Mouse (Mus musculus) CD8-positive naive resting alpha-beta T cell, adult 2 months (primary cell): ENCODE measurements around the gene Dido1.

ENCODE experiments used
- DNase-seq, 2 experiments: peaks; one replicate each; pipeline ENCODE4 v3.0.0; 2022; ENCODE audit warnings: low read depth in 2 of 2, low spot score in 2 of 2

Dido1 gene

DNA sequence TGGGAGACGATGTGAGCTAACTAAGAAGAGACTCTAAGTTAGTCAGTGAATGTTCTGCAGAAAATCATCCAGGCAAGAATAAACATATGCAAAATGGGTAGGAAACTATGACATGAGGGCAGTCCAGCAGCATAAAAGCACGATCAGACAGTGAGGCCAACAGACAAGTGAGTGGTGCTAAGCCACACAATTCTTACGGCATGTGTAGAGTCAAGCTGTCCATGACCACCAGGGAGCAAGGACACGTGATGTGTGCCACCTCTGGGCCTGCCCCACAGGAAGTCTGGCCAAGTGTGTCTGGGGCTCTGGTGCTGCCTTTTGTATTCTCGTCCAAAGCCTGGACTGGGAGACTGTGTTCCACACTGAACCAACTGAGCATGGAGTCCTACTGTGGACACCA, 20.0 kb downstream of the Dido1 start:
- DNase-seq: no peak

DNA sequence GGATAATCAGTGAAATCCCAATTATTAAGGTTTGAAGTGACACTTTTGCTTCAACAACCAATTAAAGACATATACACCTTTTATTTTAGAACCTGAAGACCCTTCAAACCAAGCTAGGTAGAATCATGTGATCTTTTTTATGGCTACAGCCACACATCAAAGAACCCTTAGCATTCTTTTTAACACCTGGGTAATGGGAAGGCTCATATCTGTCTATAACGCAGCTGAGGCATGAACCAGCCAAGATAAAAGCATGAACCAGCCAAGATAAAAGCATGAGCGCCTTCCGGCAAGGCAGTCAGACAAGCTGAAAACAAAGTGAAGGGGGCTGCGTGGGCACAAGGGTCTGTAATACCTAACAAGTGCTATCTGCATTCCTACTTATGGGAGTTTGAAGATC, 25.8 kb downstream of the Dido1 start:
- no peak for DNase-seq

DNA sequence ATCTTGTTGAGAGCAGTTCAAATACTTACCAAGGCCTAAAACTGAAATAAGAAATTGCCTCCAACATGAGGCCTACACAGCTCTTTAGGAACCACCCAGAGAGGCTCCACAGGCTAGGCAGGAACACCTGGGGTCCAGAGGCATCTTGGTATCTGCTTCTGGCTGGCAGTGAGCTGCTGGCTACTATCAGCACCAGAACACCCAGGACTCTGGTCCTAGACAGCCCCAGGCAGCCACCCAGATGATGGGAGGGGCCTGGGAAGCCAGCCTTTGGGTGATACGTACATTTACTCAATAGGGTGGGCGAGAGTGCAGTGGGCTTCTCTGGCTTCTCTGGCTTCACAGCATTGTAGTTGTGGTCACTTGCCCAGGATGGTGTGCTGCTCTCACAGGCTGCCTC, 26.3 kb downstream of the Dido1 start:
- no peak for DNase-seq

DNA sequence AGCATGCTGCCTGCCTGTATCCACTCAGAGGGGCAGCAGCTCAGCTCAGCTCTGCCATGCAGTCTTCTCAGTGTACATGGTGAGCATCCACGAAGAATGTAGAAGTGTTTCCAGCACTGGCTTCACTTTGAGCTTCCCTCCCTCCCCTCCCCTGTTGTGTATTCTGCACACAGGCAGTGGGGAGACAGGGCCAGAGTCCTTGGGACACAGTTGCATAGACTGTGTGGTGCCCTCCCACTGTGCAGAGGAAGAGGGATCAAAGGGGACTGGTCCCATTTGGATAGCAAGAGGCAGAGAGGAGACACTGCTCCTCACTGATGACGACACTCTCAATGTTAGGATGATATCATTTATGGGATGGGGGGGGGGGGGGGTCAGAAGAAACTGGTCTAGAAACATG, 28.6 kb downstream of the Dido1 start:
- DNase-seq: no peak

DNA sequence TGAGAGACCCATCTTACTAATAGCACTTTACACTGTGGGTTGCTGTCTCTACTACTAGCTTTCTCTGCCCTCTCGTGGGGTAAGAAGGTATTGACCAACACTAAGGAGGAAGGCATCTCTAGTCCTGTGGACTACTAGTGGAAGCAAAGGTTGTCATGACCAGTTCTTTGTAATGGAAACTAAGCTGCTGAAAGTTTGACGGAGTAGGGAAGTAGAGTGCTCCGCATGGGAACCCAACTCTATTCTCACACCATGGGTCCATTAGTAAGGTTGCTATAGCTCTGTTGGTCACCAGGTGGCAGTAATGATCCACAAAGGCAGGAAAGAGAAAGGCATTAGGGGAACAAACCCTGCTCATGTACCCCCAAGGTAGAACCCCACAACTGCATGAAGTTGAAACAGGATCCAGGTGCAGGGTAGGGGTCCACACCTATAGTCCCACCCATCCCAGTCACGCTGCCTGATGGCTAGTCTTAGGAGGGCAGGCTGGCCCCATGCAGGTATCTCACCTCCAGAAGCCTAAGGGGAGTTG, 31.1 kb downstream of the Dido1 start:
- peak; percentile 61 to 80 for DNase-seq

DNA sequence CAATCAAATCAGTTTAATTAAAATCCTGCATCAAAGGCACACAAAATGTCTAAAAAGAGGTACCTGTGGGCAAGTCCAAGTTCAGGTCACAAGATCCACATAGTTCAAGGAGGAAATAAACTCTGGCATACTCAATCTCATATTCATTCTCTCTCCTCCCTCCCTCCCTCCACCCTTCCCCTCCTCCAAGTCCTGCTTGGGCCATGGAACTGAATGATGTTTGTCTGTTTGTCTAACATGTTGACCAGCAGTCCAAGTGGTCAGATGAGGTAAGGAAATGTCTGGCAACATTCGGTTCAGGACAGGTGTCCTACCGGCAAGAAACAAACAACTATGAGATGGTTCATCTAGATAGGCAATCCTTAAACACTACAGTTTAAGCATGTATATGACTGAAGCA, 33.1 kb downstream of the Dido1 start:
- DNase-seq: no peak

DNA sequence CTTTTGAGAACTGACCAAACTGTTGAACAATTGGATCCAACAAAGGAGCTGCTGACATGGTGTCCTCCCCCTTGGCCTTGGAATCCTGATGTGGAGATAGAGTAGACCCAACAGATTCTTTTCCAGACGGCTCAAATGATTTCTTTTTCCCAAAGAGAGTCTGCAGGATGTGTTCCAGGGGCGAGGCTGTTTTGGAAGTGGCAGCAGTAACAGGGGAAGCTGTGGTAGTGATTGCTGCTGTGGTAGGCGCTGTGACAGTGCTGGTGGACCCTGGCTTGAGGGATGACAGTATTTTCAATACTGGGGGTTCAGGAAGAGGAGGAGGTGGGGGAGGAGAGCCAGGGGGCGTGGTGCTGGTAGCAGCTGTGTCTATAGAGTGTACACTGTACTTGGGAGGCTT, 47.8 kb downstream of the Dido1 start:
- DNase-seq: no peak

DNA sequence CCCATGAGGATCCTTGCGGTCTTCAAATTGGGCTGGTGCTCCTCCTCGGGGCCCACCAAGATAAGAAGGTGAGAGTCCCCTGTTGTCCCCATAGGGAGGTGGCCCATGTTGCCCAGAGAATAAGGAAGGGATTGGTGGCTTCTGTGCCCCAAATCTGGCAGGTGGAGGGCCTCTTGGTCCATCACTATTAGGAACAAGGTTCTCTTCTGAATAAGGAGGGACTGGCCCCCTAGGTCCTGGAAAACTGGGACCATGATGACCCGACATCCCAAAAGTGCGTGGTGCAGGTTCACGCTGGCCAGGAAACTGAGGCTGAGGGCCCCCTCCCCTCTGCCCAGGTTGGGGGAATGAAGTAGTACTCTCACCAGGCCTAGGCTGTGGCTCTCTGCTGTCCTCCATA, 49.3 kb downstream of the Dido1 start:
- no peak for DNase-seq

DNA sequence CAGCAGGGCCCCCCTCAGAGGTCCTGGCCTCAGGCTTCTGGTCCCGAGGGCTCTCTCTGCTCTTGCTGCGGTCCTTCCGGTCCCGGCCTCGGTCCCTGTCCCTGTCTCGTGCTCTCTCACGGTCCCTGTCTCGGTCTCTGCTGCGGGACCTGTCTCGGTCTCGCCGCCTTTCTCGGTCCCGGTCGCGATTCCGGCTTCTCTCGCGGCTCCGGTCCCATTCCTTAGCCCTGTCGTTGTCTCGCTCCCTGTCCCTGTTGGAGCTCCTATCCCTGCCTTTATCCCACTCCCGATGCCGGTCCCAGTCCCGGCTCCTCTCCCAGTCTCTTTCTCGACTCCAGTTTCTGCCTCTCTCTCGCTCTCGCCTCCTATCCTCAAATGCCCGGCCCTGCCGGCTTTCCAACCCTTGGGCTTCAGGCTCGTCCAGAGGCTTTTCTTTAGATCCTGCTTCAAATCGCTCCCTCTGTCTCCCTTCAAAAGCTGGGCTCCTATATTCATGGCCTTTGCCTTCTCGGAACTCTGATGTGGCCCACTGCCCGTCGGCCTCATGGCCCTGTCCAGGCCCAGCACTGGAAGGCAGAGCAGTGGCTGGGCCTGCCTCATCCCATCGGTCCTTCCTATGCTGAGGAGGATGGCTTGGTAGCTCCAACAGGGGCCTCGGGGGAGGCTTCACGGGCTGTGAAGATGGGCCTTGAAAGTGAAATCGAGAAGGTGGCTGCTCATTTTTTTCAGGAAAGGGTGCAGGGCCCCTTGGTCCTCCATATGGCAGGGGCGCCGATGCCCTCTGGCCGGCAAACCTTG, 50.2 kb downstream of the Dido1 start:
- DNase-seq: no peak

DNA sequence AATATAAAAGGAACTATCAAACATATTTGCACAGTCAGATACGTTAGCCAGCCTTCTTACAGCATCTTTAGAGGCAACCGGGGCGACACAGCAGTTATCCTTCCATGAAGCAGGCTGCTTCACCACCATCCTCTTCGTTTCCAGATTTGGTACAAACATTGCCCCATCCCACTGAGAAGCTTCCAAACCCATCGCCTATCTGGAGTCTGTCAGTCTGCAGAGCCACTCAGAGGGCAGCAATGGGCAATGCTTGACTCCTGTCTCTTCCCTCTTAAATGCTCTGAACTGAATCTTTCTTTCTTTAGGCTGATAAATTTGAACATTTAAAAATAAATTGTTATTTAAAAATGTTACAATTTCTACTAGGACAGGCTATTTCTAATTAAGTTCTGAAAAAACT, 51.4 kb downstream of the Dido1 start:
- DNase-seq: no peak

DNA sequence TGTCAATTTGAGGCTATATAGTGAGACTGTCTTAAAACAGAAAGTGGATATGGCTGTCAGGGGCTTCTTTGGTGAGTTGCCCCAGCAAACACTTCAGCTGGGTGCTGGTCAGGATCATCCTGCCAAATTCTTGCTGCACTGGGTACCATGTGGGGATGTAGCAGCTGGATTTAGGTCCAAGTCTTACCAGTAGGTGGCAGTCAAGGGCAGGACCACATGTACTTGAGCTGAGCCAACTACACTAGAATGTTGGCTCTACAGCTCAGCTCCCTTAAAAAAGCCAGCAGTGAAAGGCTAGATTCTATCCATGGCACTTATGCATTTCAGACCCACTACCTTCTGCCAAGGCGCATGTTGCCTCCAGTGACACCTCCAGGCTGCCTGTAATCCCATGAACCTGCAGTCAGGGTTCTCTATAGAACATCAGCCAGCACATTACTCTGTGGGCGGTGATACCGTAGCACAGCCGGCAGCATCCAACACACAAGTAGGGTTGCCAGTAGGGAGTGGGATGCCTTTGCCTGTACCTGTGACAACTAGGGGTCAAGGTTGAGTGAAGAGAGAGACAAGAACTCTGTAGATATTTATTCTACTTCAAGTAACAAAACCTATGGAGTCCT, 52.3 kb downstream of the Dido1 start:
- DNase-seq: peak; percentile 50 to 70

DNA sequence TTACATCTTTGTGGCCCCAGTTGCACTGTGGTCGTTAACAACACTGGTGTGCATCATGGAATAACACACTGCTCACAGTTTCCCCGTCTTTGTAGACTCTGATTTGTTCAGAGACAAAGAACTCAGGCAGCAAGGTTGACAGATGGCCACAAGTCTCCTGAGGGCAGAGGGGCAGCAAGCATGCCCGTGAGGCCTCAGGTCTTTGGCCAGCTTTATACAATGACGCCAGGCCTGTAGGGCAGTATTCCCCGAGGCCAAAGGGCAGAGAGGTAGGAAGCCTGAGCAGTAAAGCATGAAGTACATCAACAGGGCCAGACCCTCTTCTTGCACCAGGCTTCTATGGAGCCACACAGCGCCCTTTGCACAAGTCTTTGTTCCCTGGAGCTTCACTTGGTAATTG, 54.6 kb downstream of the Dido1 start:
- DNase-seq: no peak

DNA sequence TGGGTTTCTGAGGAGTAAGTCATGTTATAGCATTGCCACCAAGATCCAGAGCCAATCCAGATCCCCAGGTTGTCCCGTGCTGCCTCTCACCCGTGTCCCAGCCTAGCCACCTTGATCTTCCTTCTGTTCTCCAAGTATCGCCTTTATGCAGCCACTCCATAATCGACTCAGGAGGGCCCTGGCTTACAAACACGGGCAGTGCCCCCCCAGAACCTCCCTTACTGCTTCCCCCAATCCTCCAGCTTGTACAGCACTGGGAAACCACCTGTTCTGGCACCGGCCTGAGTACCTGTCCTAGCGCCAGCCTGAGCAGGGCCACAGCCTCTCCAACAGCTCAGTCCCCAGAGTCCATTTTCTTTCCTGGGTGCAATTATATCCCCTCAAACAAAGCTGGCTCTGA, 55.1 kb downstream of the Dido1 start:
- DNase-seq: no peak

DNA sequence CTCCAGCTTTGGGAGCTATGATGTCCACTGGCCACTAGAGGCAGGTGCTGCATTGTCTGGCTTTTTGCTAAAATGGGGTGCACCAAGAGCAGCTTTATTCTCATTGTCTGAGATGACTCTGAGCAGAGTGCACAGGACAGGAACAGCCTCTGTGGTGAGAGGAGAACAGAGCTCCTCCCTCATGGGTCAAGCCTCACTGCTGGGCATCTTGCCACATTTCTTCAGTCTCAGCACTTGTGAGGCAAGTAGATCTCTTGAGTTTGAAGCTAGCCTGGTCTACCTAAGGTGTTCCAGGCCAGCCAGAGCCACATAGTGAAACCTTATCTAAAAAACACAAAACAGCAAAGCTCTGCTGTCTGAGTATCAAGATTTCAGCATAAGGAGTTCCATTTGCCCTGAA, 63.0 kb downstream of the Dido1 start:
- DNase-seq: no peak

DNA sequence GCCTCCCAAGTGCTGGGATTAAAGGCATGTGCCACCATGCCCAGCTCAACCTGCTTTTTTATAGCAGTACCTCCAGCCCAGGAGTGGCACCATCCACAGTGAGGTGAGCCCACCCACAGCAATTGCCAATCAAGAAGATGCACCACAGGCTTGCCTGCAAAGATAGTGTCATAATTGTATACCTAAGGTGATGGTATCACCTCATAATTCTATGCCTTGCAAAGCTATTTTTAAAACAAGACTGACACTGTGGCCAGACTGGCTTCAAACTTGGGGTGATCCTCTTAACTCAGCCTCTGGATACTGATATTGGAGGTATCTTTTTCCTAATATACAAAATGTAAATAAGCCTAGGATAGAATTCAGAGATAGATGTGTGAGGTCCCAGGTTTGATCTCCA, 66.2 kb downstream of the Dido1 start:
- DNase-seq: no peak

DNA sequence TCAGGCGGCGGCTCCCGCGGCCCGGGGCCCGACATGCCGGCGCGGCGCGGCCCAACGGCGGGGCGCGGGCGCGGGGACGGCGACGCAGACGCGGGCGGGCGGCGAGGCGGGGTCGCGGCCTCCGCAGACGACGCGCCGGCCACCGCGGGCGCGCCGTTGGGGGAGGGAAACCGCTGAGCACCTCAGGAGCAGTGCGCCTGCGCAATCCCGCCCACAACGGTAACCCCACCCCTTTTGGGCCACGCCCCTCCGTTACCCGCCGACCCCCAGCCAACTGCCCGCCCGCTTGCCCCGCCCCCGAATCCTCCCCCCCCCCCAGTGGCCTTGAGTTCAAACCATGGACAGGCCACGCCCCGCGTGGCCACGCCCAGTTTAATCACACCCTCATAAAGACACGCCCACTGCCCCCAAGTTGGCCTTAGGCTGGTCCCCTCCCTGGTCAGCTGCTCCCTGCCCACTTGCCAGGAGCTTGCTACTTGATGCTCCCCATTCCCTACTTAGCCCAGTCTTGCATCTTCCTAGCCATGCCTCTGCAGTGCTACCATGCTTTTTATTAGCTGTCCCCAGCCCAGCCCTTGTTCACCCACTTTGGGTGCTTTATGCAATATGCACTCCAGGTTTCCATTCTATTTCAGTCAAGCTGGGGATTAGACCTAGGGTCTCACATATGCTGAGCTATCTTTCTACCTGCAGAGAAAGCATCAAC, 67.1 kb downstream of the Dido1 start, which contains the start of gene Tcfl5:
Tcfl5 (minus strand) TSS at position 154 of the 706 bp plus-strand sequence.
- DNase-seq: no peak

DNA sequence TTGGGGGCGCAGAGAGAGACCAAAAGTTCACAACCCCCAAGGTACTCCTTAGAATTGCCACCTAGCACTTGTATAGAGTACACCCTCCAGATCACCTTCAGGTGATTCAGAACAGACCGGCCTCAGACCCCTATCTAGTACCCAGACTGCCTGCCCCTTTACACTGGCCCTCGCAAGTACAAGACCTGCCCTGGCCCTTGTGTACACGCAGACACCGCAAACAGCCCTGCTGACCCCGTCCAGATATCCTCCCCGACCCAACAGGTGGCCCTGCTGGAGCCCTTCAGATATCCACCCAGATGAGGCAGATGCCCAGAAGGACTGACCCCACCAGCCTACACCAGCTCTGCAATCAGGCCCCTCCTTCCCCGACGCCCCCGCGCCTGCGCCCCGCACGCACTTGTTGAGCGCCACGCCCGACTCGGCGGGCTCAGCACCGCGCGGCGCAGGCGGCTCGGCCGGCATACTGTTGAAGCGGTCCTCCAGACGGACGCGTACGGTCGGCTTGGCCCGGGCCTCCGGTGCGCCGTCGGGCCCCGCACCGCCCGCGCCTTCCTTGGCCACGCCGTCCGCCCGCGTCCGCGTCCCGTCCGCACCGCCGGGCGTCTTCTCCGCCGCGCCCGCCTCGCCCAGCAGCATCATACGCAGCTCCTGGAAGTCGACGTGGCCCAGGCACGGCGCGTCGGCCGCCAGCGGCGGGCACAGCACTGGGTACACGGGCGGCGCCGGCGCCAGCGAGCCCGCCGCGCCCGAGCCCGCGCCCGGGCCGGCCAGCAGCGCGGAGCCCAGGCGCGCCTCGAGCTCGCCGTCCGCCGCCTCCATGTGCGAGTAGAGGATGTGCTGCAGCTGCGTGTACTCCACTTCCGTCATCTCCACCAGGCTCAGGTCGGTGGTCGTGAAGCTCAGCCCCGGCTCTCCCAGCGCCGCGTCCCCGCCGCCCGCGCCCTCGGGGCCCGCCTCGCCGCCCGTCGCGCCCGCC, 67.9 kb downstream of the Dido1 start:
- DNase-seq: no peak

DNA sequence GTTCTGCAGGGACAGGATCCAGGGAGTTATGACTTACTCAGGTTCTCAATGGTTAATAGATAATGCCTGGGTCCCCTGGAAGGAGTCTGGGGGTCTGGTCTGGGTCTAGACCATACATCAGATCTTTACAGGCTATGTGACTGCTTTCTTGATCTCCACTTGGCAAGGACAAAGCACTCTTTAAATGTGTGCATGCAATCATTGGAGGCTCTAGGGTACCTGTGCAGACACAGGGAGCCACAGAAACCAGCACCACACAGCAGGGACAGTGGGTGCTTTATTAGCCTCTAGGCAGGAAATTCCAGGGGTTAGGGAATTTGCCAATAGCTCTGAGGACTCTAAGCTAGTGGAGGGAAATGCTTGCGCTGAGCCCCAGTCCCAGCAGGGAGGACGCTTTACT, 97.9 kb downstream of the Dido1 start:
- DNase-seq: no peak

DNA sequence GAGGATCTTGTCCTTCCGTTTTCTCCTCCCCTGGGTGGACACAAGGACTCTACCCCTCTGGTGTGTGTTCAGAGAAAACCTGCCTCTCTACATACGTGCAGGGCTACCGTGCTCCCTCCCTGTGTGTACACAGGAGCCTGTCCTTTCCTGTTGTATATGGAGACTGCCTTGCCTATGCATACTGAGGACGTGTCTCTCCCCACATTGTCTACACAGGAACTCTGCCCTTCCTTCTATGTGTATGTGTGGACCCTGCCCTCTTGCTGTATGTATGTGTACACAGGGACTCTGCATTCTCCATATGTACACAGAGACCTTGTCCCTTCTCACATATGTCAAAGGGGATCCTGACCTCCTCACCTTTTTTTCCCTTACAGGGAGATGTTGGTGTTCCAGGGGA, 99.5 kb downstream of the Dido1 start:
- no peak for DNase-seq
